Mouse (Mus musculus) liver, adult 2 months (tissue): ENCODE measurements at regions not wholly inside any gene's neighbourhood (a gene's known extent, or its start where the extent isn't known, plus 50 kb on each side); places are given as distances from the start of the nearest gene placed in this dataset.

Experiments used
- DNase-seq: peaks from one replicate; pipeline ENCODE4 v3.0.0-alpha.2; 2011; ENCODE audit warnings: low read depth, low spot score; ENCODE audit errors: extremely low read depth
- H3K27ac ChIP-seq: fragments of 200-500 bp; replicated peaks from 2 replicates; pipeline ENCODE4 v1.5.1; 2012; ENCODE audit warnings: low read depth, mild to moderate bottlenecking, control low read depth, inconsistent platforms, low read length; ENCODE audit not compliant: insufficient read depth
- H3K27me3 ChIP-seq: fragments of 200-500 bp; 2 replicates; pipeline ENCODE4 v1.6.1; 2012; ENCODE audit warnings: mild to moderate bottlenecking, moderate library complexity, low read length, inconsistent platforms; ENCODE audit not compliant: control insufficient read depth, insufficient read depth
- H3K36me3 ChIP-seq: fragments of 200-500 bp; 2 replicates; pipeline ENCODE4 v1.6.1; 2012; ENCODE audit warnings: low read length, inconsistent platforms; ENCODE audit not compliant: control insufficient read depth, insufficient read depth
- H3K4me1 ChIP-seq: fragments of 200-500 bp; 2 replicates; pipeline ENCODE4 v1.6.1; 2011; ENCODE audit warnings: low read length; ENCODE audit not compliant: control insufficient read depth, insufficient read depth
- H3K4me3 ChIP-seq: fragments of 200-500 bp; 2 replicates; pipeline ENCODE4 v1.5.1; 2011; ENCODE audit warnings: low read depth, mild to moderate bottlenecking, control low read depth, low read length, moderate library complexity; ENCODE audit not compliant: insufficient read depth
- H3K79me2 ChIP-seq: fragments of 200-500 bp; 2 replicates; pipeline ENCODE4 v1.6.1; 2012; ENCODE audit warnings: inconsistent platforms, mild to moderate bottlenecking, low read length, moderate library complexity; ENCODE audit not compliant: control insufficient read depth, insufficient read depth
- H3K9ac ChIP-seq: fragments of 200-500 bp; 2 replicates; pipeline ENCODE4 v1.6.1; 2012; ENCODE audit warnings: low read depth, mild to moderate bottlenecking, control low read depth, inconsistent platforms, low read length
- CTCF ChIP-seq: fragments of 200-500 bp; IDR thresholded peaks from 2 replicates; pipeline ENCODE4 v1.5.1; 2011; ENCODE audit warnings: low read depth, low read length, control low read depth
- POLR2A ChIP-seq: fragments of 200-500 bp; IDR thresholded peaks from 2 replicates; pipeline ENCODE4 v1.6.1; 2011; ENCODE audit warnings: low read length, control low read depth; ENCODE audit not compliant: insufficient read depth; ENCODE audit errors: extremely low read depth
- WGBS: fragments of 180-500 bp; shearing (Covaris S2); methylation state at CpG from one replicate; pipeline ENCODE4 v1.1.7; 2018; 5-methylcytosine and 5-hydroxymethylcytosine counted together

GRCm38 (mm10) chr8:33987755-33988104, 123.8 kb downstream of the Gm10131 start:
- Histone ChIP-seq H3K27me3 (no peaks in the 10 kb centered on the region), H3K4me1 (peaks cover 21% of the 10 kb centered on the region), H3K27ac (peak overlapping the region; percentile 94), H3K4me3 (peak overlapping the region; percentile 25), H3K36me3 (no peaks in the 10 kb centered on the region), H3K9ac (peak overlapping the region; percentile 71), H3K79me2 (no peaks in the 10 kb centered on the region)
- WGBS, result 21% methylated on average over 10 of the region's 10 CpGs
- TF ChIP-seq POLR2A (no peak), CTCF (no peak)
- DNase-seq, result peak; percentile 98

- H3K79me2 ChIP-seq, result no peaks in the 10 kb centered on the region
- no peaks in the 10 kb centered on the region for H3K27me3 ChIP-seq
- H3K4me3 ChIP-seq, result peak overlapping the region; percentile 10
- WGBS, result 25% methylated on average over 15 of the region's 15 CpGs
- TF ChIP-seq POLR2A, result no peak
- no peak for TF ChIP-seq CTCF
- peak; percentile 97 for DNase-seq
- H3K9ac ChIP-seq, result peak overlapping the region; percentile 71
- no peaks in the 10 kb centered on the region for H3K36me3 ChIP-seq
- peaks cover 20% of the 10 kb centered on the region for H3K4me1 ChIP-seq
- peak overlapping the region; percentile 94 for H3K27ac ChIP-seq
These were observed 124.3 kb downstream of the Gm10131 start for GRCm38 (mm10) chr8:33987091-33987754.

- 46% methylated on average over 6 of the region's 6 CpGs for WGBS
- Histone ChIP-seq H3K9ac (peak overlapping the region; percentile 75), H3K4me3 (peak overlapping the region; percentile 41), H3K4me1 (peaks cover 18% of the 10 kb centered on the region), H3K27me3 (no peaks in the 10 kb centered on the region), H3K36me3 (no peaks in the 10 kb centered on the region), H3K79me2 (no peaks in the 10 kb centered on the region), H3K27ac (peak overlapping the region; percentile 100)
- DNase-seq, result no peak
- no peak for TF ChIP-seq CTCF
- no peak for TF ChIP-seq POLR2A
These were observed 124.9 kb downstream of the Gm10131 start for GRCm38 (mm10) chr8:33986657-33987056.

GRCm38 (mm10) chr8:33985430-33985977, 126.0 kb downstream of the Gm10131 start:
- DNase-seq, result peak; percentile 78
- Histone ChIP-seq H3K4me3 (peak overlapping the region; percentile 49), H3K4me1 (peaks cover 16% of the 10 kb centered on the region), H3K9ac (peak overlapping the region; percentile 75), H3K27ac (peak overlapping the region; percentile 100), H3K36me3 (no peaks in the 10 kb centered on the region), H3K79me2 (no peaks in the 10 kb centered on the region), H3K27me3 (no peaks in the 10 kb centered on the region)
- TF ChIP-seq POLR2A (no peak), CTCF (no peak)
- WGBS, result 52% methylated on average over 11 of the region's 11 CpGs

- WGBS, result 66% methylated on average over 4 of the region's 4 CpGs
- H3K36me3 ChIP-seq, result no peaks in the 10 kb centered on the region
- H3K79me2 ChIP-seq, result no peaks in the 10 kb centered on the region
- no peak overlapping the region for H3K9ac ChIP-seq
- no peak overlapping the region for H3K4me3 ChIP-seq
- peak; percentile 41 for DNase-seq
- no peak overlapping the region for H3K27ac ChIP-seq
- no peaks in the 10 kb centered on the region for H3K27me3 ChIP-seq
- TF ChIP-seq CTCF (peak; percentile 45; the same call in 1 of the 2 replicates), POLR2A (no peak)
- peaks cover 14% of the 10 kb centered on the region for H3K4me1 ChIP-seq
These were observed 129.9 kb downstream of the Gm10131 start for GRCm38 (mm10) chr8:33981629-33982028.

- no peaks in the 10 kb centered on the region for H3K27me3 ChIP-seq
- H3K79me2 ChIP-seq, result no peaks in the 10 kb centered on the region
- WGBS, result 20% methylated on average over 7 of the region's 7 CpGs
- peak overlapping the region; percentile 47 for H3K9ac ChIP-seq
- no peaks in the 10 kb centered on the region for H3K36me3 ChIP-seq
- peak overlapping the region; percentile 80 for H3K27ac ChIP-seq
- H3K4me1 ChIP-seq, result peaks cover 10% of the 10 kb centered on the region
- TF ChIP-seq CTCF (no peak), POLR2A (no peak)
- H3K4me3 ChIP-seq, result no peak overlapping the region
- DNase-seq, result peak; percentile 99
These were observed 130.5 kb downstream of the Gm10131 start for GRCm38 (mm10) chr8:33980999-33981398.
